Mouse (Mus musculus) neutrophil, adult 5-6 weeks (primary cell): ENCODE measurements around the gene Adat2. TPM values are rescaled to one million over a fixed set of nuclear protein-coding genes. Genes with fewer than 3 reads are reported as not detected.

Source experiments
- ATAC-seq: fragments of 151-379, 151-347 bp; 2 replicates; pipeline ENCODE4 v1.8.0; 2017; ENCODE audit warnings: mild to moderate bottlenecking, moderate TSS enrichment; ENCODE audit not compliant: insufficient number of reproducible peaks, poor library complexity, low FRiP score, severe bottlenecking; ENCODE audit errors: extremely low read depth
- total RNA-seq: library from RNA; stranded (forward); fragments of 200-1000 nt; gene quantifications from 2 replicates; pipeline ENCODE4 v1.2.3, GENCODE M21; 2017

The Adat2 gene
- total RNA-seq, 1 experiment from 2014 or later, result 1.9 TPM

- no peak for ATAC-seq
Measured at GRCm38 (mm10) chr10:13587914-13588313, 35.2 kb downstream of the Adat2 start.

- ATAC-seq, result no peak
Measured at GRCm38 (mm10) chr10:13592196-13592595, 39.5 kb downstream of the Adat2 start.

- ATAC-seq, result no peak
Measured at GRCm38 (mm10) chr10:13593529-13593928, 40.8 kb downstream of the Adat2 start.

- ATAC-seq, result no peak
Measured at GRCm38 (mm10) chr10:13596073-13596472, 43.4 kb downstream of the Adat2 start.

- no peak for ATAC-seq
Measured at GRCm38 (mm10) chr10:13596866-13597265, 44.2 kb downstream of the Adat2 start.

- no peak for ATAC-seq
Measured at GRCm38 (mm10) chr10:13597491-13597890, 44.8 kb downstream of the Adat2 start.

GRCm38 (mm10) chr10:13600926-13601325 is 48.2 kb downstream of the Adat2 start:
- ATAC-seq, result no peak

Other genes starting within 250 kb of the Adat2 start
- gene Phactr2, start 78.5 kb upstream of the Adat2 start, total RNA-seq, result 16.1 and 16.3 TPM in 2 replicates
- gene Fuca2, start 53.4 kb upstream of the Adat2 start, total RNA-seq, result 60.3 and 63.1 TPM in 2 replicates
- 15.2 and 21.9 TPM in 2 replicates for gene Pex3, start 248 bp downstream of the Adat2 start, total RNA-seq